Mouse (Mus musculus): ENCODE measurements around the gene Chek2.
A peak's percentile ranks its signal among the peaks of the same experiment; 100 is the strongest.
"Not testable (repeated sequence)": the region's sequence is repeated elsewhere in the genome, so short reads cannot be mapped to it uniquely, and the experiment has no call there.

Gene Chek2

GRCm38 (mm10) chr5:110839678-110840365 lies at the start of gene Chek2, which contains the start of gene Hscb:
Gene Chek2 (plus strand): TSS chr5:110839979.
Gene Hscb (minus strand): TSS chr5:110839777.
- peak; percentile 98 to 99 for DNase-seq

- DNase-seq = peak; percentile 81 to 84
Observed at GRCm38 (mm10) chr5:110794363-110794762, 45.4 kb upstream of the Chek2 start.

GRCm38 (mm10) chr5:110797696-110798095 lies 42.1 kb upstream of the Chek2 start:
- peak; percentile 79 to 89 for DNase-seq

DNA sequence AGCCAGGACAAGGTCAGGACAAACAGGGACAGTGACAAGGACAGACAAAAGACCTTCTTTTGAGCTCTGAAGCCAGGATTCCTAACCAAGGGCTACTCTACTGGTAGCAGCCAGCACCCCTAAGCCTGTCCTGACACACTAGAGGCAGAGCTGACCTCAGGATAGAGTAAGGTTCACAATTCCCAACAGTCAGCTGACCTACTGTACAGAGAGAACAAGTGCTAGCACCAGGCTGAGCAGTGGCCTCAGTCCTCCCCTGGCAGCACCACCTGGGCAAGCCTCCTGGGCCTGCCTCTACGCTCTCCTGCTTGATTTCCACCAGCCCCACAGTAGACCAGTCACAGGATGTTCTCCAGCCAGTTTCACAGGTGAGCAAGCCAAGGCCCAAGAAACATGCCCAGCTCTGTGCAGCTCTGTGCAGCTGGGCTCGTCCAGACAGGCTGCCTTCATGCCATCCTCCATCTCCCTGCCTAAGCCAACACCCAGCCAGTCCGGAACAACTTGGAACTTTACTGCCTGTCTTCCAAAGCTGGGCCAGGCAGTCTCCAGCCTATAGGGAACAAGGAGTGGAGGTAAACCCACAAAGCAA lies 38.6 kb upstream of the Chek2 start:
- DNase-seq = peak; percentile 42 to 62

DNA sequence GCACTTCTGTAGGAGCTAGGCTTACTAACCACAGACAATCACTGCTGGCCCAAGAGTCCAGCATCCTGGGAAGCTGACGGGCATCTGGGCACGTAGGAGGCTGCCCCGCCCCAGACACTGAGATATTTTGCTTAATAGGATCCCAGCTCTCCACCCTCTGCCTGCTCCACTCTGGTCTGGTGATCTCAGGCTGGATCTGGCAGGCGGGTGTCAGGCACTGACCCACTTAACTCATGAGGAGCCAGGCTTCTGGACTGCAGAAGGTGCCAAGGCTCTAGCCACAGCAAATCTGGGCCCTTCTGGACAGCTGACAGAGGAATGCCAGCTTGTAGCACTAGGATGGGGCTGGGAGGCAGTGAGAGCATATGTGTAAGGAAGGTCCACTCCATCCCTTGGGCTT lies 37.6 kb upstream of the Chek2 start:
- peak; percentile 45 to 59 for DNase-seq

GRCm38 (mm10) chr5:110802809-110803208 lies 37.0 kb upstream of the Chek2 start:
- no peak for DNase-seq

- DNase-seq = no peak
Observed at GRCm38 (mm10) chr5:110804012-110804743, 35.6 kb upstream of the Chek2 start.

- no peak for DNase-seq
Observed at GRCm38 (mm10) chr5:110806154-110806553, 33.6 kb upstream of the Chek2 start.

- DNase-seq = no peak
Observed at GRCm38 (mm10) chr5:110806676-110807075, 33.1 kb upstream of the Chek2 start.

DNA sequence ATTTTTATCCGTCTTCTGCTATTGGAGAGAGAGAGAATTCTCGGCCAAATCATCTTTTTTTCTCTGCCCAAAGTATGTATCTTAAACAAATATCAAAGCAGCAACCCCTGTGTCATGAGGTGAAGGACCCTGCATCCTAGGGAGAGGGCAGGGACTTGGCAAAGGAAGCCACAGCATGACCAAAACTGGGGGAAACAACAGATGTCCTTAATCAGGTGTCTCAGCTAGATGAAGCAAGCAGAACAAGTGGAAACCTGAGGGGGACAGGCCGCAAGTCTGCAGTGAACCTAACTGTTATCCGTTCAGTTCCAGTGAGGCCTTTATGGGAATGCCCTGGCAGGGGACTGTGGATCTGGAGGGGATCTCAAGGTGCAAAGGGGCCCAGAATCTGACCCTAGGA lies 32.3 kb upstream of the Chek2 start:
- DNase-seq = no peak

- DNase-seq = peak; percentile 95 to 96
Observed at GRCm38 (mm10) chr5:110808061-110808631, 31.6 kb upstream of the Chek2 start.

DNA sequence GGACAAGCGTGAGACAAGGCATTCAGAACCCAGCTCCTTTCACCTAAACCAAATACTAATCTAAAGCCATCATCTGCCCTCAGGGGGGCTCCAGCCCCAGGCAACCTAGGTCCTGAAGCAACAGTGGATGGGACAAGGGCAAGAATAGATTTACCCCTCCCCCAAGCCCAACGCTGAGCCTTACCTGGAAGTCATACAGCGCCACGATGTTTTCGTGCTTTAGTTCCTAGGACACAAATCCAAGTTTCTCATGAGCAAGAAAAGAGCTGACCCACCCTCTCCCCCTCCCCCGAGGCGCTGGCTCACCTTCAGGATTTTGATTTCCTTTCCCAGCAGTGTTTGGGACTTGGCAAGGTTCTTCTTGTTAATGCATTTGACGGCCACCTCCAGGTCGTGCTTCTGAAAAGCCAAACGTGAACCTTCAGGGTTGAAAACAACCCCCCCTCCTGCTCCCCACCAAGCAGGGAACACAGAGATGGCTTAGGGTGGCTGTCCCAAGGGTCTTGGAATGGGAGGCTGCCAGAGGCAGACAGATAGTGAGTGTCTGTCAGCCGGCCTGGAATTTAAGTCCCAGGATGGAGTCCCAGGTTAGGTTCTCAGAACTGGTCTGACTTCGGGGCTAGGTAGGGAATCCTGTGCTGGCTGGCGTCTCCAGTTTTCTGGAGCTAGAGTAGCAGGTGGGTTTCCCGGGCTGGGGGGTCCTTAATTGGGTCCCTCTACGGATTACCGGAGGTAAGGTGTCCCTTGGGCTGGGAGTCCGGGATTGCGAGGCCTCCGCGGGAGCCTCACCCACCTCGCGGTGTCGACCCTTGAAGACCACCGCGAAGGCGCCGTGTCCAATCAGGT lies 30.7 kb upstream of the Chek2 start:
- peak; percentile 44 to 71 for DNase-seq

DNA sequence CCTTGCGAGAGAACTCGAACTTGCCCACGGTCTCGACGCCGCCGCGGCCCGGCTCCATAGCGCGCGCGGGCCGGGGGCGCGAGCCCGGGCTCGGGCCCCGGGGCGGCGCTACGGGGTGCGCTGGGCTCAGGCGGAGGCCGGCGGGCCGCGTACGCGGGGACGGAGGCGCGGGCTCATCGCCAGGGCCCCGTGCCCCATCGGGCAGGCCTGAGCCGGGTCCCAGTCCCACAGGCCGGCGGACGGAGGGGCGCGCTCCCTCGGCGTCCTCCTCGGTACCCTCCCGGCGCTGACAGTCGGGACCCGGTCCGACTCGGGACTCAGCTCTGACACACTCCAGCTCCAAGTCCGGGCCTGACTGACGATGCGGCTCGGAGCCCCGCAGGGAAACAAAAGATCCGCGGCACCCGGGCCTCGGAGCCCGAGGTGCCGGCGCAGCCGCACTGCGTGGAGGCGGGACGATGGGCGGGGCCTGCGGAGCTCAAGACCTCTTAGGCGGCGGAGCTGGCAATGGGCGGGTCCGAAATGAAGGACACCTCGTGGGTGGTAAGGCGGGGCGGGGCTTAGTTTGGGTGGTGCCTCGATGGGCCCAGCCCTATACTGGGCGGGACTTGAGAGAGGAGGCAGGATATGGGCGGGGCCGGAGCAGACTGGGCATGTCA lies 30.0 kb upstream of the Chek2 start, which contains the start of gene Ulk1:
Gene Ulk1 (minus strand): TSS at position 431 of the 659 bp plus-strand sequence.
- peak; percentile 100 for DNase-seq

DNA sequence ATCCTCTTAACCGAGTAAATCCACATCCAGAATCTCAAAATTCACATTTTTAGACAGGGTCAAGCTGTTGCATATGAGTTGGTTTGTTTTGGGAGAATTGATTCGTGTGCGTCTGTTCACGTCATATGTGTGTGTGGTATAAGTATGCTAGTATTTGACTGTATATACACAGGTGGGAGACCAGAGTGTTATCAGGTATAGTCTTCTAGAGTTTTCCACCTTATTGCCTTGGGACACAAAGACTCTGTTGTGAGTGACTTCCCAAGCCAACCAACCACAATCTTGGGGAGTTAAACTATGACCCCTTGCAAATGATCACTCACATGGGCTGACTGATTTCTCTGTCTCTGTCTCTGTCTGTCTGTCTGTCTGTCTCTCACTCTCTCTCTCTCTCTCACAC lies 15.4 kb upstream of the Chek2 start:
- no peak for DNase-seq

DNA sequence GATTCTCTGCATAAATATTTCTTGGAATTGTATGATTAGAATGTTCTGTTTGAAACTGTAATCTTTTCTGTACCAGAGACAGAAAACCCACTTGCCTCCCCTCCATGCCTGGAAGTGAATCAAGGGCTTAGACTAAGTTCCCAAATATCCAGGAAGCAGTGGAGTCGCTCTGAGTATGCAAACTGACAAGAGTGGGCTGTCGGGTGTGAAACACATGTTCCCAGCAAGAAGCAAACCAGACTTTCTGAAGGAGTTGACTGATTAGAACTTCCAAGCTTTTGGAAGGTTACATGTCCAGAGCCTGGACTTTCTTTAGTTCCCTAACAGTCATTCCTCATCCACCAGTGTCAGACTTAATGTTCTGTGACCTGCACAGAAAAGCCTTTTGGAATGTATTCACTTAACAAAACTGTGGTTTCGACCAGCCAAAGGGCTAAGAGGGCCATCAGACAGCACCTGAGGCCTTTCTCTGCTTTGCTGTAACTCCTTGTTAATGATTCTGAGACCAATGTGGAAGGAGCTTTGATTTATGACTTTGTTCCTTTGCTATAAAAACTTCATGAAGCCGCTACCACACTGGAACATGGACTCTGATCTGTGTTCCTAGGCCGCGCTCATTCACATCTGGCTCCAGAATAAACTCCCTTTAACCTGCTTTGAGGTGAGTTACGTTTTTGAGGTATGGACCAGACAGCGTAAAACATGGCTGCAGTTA lies 12.8 kb upstream of the Chek2 start:
- DNase-seq = peak; percentile 49 to 82

DNA sequence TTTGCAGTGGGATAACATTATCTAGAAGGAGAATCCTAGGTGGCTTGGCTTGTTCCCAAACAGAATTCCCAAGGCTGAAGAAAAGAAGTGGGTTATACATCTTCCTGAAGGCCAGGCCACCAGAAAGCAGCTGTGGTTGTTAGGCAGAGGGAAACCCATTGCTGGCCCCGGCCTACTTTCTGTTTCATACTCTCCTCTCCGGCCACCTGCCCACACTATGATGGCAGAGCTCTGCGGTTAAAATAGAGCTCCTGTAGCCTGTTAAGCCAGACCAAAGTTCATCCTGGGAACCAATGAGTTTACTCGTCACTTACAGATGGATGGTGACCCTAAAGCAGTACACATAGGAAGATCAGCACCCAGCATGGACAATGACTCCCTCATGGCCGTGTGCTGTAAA lies 12.2 kb upstream of the Chek2 start:
- peak; percentile 20 to 31 for DNase-seq

- DNase-seq = no peak
Observed at GRCm38 (mm10) chr5:110831036-110831720, 8.6 kb upstream of the Chek2 start.

- DNase-seq = peak; percentile 33 to 73
Observed at GRCm38 (mm10) chr5:110835959-110836358, 3.8 kb upstream of the Chek2 start.

GRCm38 (mm10) chr5:110838016-110838415 lies 1.8 kb upstream of the Chek2 start:
- not testable (repeated sequence) for DNase-seq

- DNase-seq = no peak
Observed at GRCm38 (mm10) chr5:110839038-110839677, 621 bp upstream of the Chek2 start.

Data from kidney, postnatal 36 days (tissue).